Mouse (Mus musculus) heart, embryonic 13.5 days (tissue): ENCODE measurements around the gene Il4. TPM values are rescaled to one million over a fixed set of nuclear protein-coding genes. Genes with fewer than 3 reads are reported as not detected.

Experiments used
- ATAC-seq: fragments of 200-750 bp; cut with Nextera tagmentation; 2 replicates; pipeline ENCODE4 v1.8.0; 2017; ENCODE audit warnings: moderate TSS enrichment; ENCODE audit not compliant: insufficient number of reproducible peaks, low FRiP score, low TSS enrichment; ENCODE audit errors: extremely low read depth
- H3K27ac ChIP-seq: fragments of 300-500 bp; sonication (generic); replicated peaks from 2 replicates; pipeline ENCODE4 v1.5.1; 2015; ENCODE audit warnings: moderate library complexity, mild to moderate bottlenecking, inconsistent platforms
- H3K27me3 ChIP-seq: fragments of 300-500 bp; sonication (generic); replicated peaks from 2 replicates; pipeline ENCODE4 v1.6.1; 2015; ENCODE audit warnings: mild to moderate bottlenecking, inconsistent platforms
- H3K36me3 ChIP-seq: fragments of 300-500 bp; sonication (generic); 2 replicates; pipeline ENCODE4 v1.6.1; 2015; ENCODE audit warnings: mild to moderate bottlenecking, inconsistent platforms
- H3K4me1 ChIP-seq: fragments of 300-500 bp; sonication (generic); 2 replicates; pipeline ENCODE4 v1.6.1; 2015; ENCODE audit warnings: inconsistent platforms
- H3K4me2 ChIP-seq: fragments of 300-500 bp; sonication (generic); 2 replicates; pipeline ENCODE4 v1.6.1; 2015; ENCODE audit warnings: inconsistent platforms, mild to moderate bottlenecking, moderate library complexity
- H3K4me3 ChIP-seq: fragments of 300-500 bp; sonication (generic); 2 replicates; pipeline ENCODE4 v1.5.1; 2015; ENCODE audit warnings: moderate library complexity, mild to moderate bottlenecking, inconsistent platforms
- H3K9ac ChIP-seq: fragments of 300-500 bp; sonication (generic); 2 replicates; pipeline ENCODE4 v1.6.1; 2015; ENCODE audit warnings: inconsistent platforms, mild to moderate bottlenecking, moderate library complexity
- H3K9me3 ChIP-seq: fragments of 300-500 bp; sonication (generic); 2 replicates; pipeline ENCODE4 v1.6.1; 2016; ENCODE audit warnings: inconsistent platforms
- WGBS: fragments of 180-500 bp; shearing (Covaris S2); methylation state at CpG from one replicate; pipeline ENCODE4 v1.1.7; 2015; ENCODE audit warnings: mixed read lengths; 5-methylcytosine and 5-hydroxymethylcytosine counted together
- polyA plus RNA-seq: library from polyadenylated mRNA; unstranded; fragments of >200 nt; fragmentation: Nextera tagmentation; extraction: Ambion mirVana; gene quantifications from 2 replicates; pipeline ENCODE4 v1.2.1, GENCODE M21; 2015

Il4 gene
- polyA plus RNA-seq, 1 experiment from 2014 or later, result 0.40 TPM

DNA sequence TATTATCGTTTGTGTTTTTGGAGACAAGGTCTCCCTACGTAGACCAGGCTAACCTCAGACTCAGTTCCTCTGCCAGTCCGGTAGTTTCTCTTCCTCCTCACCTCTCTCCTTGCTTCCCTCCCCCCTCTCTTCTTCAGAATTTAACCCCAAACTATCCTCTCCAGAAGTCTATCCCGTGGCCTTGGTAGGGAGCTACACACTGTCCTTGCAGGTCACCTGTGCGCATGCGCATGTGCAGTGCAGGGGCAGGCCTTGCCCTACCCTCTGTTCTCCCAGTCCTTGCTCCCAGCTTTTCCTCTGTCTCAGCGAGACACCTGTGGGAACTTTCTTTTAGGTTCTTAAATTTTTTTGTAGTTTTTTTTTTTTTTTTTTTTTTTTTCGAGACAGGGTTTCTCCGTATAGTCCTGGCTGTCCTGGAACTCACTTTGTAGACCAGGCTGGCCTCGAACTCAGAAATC, 19.4 kb upstream of the Il4 start:
- no peak overlapping the region for H3K4me3 ChIP-seq
- H3K4me2 ChIP-seq, result no peak overlapping the region
- H3K4me1 ChIP-seq, result peaks cover 20% of the 10 kb centered on the region
- WGBS, result 75% methylated on average over 10 of the region's 10 CpGs
- no peaks in the 10 kb centered on the region for H3K36me3 ChIP-seq
- ATAC-seq, result no peak
- H3K27me3 ChIP-seq, result peaks cover 42% of the 10 kb centered on the region
- no peak overlapping the region for H3K9ac ChIP-seq
- H3K9me3 ChIP-seq, result no peaks in the 10 kb centered on the region
- H3K27ac ChIP-seq, result no peak overlapping the region

DNA sequence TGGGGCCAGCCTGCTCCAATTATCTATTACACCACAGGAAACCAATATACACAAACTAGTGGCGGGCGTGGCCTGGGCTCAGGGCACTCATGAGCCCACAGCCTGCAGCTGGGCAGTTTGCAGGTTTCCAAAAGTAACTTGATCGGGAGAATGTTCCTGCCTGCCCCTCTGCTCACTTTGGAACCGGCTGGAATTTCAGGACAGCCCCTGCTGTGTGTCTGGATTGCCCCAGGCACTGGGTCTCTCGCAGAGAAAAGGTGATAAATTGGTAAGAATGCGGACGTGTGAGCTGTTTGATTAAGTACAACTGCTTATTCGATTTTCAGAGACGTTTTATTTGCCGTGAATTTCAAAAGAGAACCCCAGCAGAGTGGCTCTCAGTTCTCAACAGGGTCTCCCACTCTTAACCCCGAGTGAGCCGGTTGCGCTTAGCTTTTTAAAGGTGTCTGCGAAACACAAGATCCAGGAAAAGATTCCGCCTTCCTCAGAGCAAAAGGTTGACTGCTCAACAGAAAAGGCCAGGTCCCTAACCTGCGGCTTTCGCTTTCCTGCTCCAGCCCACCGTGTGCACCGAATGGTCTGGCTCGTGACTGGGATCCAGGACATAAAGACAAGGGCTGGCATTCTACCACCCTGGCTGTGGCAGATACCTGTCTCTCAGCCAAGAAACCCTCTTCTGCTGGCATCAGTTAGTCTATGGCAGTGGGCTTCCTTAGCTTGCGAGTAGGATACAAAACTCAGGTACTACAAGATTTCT, 18.8 kb upstream of the Il4 start:
- WGBS, result 19% methylated on average over 21 of the region's 21 CpGs
- peak overlapping the region; percentile 13; the same call in 1 of the 2 replicates for H3K4me3 ChIP-seq

DNA sequence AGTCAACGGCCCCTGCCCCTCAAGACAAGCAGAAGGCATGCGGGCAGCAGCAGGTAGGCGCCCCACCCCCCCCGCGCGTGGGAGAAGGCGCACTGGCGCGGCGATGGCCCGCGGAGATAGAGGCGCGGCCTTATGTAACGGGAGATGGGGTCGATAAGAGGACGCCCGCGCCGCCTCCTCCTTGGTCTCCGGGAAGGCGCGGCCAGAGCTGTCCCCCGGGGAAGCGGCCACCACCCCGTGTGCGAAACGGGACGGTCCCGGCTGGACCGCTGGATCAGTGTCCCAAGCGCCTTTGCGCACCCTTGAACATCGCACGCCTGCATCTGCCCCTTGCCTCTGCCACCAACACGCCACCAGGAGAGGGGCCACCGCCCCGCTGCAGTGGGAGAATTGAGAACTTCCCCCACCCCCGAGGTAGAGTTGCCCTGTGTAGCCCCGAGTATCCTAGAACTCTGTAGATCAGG, 17.7 kb upstream of the Il4 start:
- Histone ChIP-seq H3K36me3 (no peaks in the 10 kb centered on the region), H3K27ac (no peak overlapping the region), H3K4me3 (peak overlapping the region; percentile 50), H3K4me1 (peaks cover 18% of the 10 kb centered on the region), H3K4me2 (peak overlapping the region; percentile 80), H3K27me3 (peaks cover 42% of the 10 kb centered on the region), H3K9me3 (no peaks in the 10 kb centered on the region), H3K9ac (peak overlapping the region; percentile 76)
- no peak for ATAC-seq
- WGBS, result 1% methylated on average over 40 of the region's 40 CpGs

More for the DNA sequence above, 18.8 kb upstream of the Il4 start:
- Histone ChIP-seq H3K4me2 (peak overlapping the region; percentile 45), H3K9ac (no peak overlapping the region), H3K4me1 (peaks cover 18% of the 10 kb centered on the region), H3K9me3 (no peaks in the 10 kb centered on the region), H3K27me3 (peaks cover 42% of the 10 kb centered on the region), H3K27ac (no peak overlapping the region), H3K36me3 (no peaks in the 10 kb centered on the region)
- ATAC-seq, result no peak

DNA sequence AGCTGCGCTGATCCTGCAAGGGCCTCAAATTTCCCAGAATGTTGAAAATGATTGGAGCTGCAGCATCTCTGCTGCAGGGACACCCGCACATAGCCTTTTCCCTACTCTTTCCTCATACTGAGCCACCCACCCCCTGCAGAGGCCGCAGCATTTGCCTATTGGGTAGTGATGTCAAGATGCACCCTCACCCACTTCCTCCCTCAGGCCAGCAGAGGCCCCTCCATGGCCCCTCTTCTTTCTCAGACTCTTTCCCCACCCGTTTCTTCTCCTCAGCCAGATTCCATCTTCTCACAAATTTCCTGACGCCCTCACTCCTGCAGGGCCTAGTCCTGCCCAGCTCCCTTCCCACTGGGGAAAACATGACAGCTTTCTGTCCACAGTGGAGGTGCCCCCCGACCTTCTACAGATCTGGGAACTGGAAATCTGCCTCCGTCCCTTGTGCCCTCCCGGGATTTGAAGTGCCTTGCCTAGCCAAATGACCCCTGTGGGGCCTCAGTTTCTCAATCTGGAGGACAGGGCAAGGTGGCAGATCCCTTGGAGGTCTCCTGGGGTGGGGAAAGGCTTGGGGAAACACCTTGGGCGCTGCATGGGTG, 17.2 kb upstream of the Il4 start:
- H3K9me3 ChIP-seq, result no peaks in the 10 kb centered on the region
- H3K9ac ChIP-seq, result peak overlapping the region; percentile 76
- WGBS, result 35% methylated on average over 9 of the region's 9 CpGs
- no peaks in the 10 kb centered on the region for H3K36me3 ChIP-seq
- ATAC-seq, result no peak
- H3K4me1 ChIP-seq, result peaks cover 18% of the 10 kb centered on the region
- H3K27me3 ChIP-seq, result peaks cover 42% of the 10 kb centered on the region
- H3K4me2 ChIP-seq, result peak overlapping the region; percentile 80
- no peak overlapping the region for H3K27ac ChIP-seq
- peak overlapping the region; percentile 50 for H3K4me3 ChIP-seq

DNA sequence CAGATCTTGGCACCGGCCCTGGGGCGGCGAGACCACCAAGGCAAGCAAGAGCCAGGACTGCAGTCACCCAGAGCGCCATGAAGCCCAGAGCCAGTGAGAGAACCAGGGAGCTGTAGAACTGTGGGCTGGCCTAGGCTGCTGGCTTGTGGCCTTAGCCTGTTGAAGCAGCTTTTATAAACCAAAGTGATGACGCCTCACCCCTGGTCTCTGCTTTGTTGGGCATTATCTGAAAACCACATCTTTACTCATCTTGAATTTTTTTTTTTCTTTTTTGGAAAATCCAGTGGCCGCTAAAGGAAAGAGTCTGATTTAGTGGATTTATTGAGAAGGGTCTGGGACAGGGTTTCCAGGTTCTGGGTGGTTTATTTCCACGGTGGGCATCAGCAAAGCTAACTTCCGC, 16.1 kb upstream of the Il4 start, which contains the start of gene Il13:
TSS of gene Il13 (minus strand) at position 147 of the 400 bp plus-strand sequence.
- no peak within 1 kb of the TSS for H3K9ac ChIP-seq
- H3K4me2 ChIP-seq, result no peak within 1 kb of the TSS
- ATAC-seq, result no peak
- peaks cover 42% of the 10 kb centered on the region for H3K27me3 ChIP-seq
- H3K4me1 ChIP-seq, result peaks cover 18% of the 10 kb centered on the region
- H3K4me3 ChIP-seq, result no peak within 1 kb of the TSS
- H3K27ac ChIP-seq, result no peak within 1 kb of the TSS
- 83% methylated on average over 8 of the region's 8 CpGs for WGBS
- no peaks in the 10 kb centered on the region for H3K9me3 ChIP-seq
- H3K36me3 ChIP-seq, result no peaks in the 10 kb centered on the region

GRCm38 (mm10) chr11:53633644-53634043, 15.2 kb upstream of the Il4 start:
- peaks cover 18% of the 10 kb centered on the region for H3K4me1 ChIP-seq
- ATAC-seq, result no peak
- H3K4me2 ChIP-seq, result no peak overlapping the region
- no peaks in the 10 kb centered on the region for H3K36me3 ChIP-seq
- no peak overlapping the region for H3K27ac ChIP-seq
- no peaks in the 10 kb centered on the region for H3K9me3 ChIP-seq
- peaks cover 39% of the 10 kb centered on the region for H3K27me3 ChIP-seq
- 77% methylated on average over 7 of the region's 7 CpGs for WGBS
- H3K9ac ChIP-seq, result no peak overlapping the region
- no peak overlapping the region for H3K4me3 ChIP-seq

DNA sequence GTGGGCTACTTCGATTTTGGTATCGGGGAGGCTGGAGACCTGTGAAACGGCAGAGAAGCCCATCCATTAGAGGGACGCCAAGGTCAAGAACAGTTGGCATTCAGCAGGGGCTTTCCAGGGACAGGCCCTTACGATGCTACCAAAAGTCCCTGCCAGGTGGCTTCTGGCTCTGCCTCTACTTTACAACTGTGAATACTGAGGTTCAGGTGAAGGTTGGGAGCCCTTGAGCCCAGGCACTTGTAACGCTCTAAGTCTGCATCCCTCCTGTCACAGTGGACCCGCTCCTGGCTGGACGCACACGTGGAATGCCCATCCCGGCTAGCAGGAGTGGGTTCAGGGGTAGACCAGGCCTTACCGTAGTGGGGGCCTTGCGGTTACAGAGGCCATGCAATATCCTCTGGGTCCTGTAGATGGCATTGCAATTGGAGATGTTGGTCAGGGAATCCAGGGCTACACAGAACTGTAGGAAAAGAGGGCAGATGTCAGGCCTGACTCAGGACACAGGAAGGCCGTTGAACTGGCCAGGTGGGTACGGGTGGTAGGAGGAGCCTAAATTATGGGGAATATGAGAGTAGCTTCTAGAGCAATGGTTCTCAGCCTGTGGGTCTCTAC, 13.8 kb upstream of the Il4 start:
- ATAC-seq, result no peak
- H3K4me1 ChIP-seq, result peaks cover 19% of the 10 kb centered on the region
- WGBS, result 72% methylated on average over 14 of the region's 14 CpGs
- peaks cover 31% of the 10 kb centered on the region for H3K27me3 ChIP-seq
- H3K27ac ChIP-seq, result no peak overlapping the region
- H3K4me3 ChIP-seq, result no peak overlapping the region
- H3K9ac ChIP-seq, result no peak overlapping the region
- no peak overlapping the region for H3K4me2 ChIP-seq
- no peaks in the 10 kb centered on the region for H3K9me3 ChIP-seq
- no peaks in the 10 kb centered on the region for H3K36me3 ChIP-seq

DNA sequence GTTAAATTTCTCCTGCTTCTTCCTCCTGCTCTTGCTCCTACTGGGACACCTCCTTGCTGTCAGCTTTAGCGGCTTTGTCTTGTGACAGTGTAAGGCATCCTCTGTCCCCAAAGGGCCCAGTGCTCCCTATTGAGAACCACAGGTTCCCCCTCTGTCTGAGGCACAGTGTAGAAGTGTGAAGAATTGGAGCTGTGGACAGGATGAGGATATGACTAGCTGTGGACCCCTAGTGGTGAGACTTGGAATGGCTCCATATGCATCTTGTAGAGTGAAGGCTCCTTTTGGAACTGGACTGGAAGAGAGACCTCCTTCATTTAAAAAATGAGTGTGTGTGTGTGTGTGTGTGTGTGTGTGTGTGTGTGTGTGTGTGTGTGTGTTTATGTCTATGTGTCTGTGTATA, 9.4 kb upstream of the Il4 start:
- Histone ChIP-seq H3K27me3 (0 out of 2 replicates have a peak, but pooled peaks cover 5% of the 10 kb centered on the region), H3K9me3 (no peaks in the 10 kb centered on the region), H3K4me1 (peaks cover 13% of the 10 kb centered on the region), H3K27ac (no peak overlapping the region), H3K4me2 (no peak overlapping the region), H3K4me3 (no peak overlapping the region), H3K36me3 (no peaks in the 10 kb centered on the region), H3K9ac (no peak overlapping the region)
- no peak for ATAC-seq
- WGBS, result 15% methylated on average over 1 of the region's 1 CpGs

DNA sequence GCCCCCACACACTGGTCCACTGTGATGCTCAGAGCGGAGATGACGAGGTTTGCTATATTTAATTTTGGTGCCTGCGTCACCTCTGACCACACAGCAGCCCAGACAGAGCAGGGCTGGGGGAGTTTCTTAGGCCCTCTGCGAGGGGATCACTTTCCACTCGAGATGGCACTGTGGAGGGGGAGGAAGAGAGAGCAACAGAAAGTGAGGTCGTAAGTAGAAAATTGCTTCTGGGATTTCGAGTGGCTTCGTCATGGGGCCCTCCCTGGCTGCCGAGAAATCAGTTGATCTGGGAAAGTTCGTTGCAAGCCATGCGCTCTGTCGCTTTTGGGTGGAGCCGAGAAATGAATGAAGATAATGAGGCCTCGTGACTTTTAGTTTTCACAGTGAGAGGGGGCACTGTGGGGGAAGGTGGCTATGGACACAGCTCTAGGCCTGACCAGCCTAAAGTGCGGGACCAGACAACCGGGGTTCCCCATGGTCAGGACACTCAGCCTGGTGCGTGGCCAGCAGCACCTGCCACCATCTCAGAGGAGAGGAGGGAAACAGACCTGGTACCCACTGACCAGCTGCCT, 8.4 kb upstream of the Il4 start:
- 0 out of 2 replicates have a peak overlapping the region, but pooled peaks have one; percentile 25 for H3K9ac ChIP-seq
- peaks cover 13% of the 10 kb centered on the region for H3K4me1 ChIP-seq
- H3K4me3 ChIP-seq, result no peak overlapping the region
- ATAC-seq, result no peak
- no peaks in the 10 kb centered on the region for H3K9me3 ChIP-seq
- H3K4me2 ChIP-seq, result no peak overlapping the region
- no peaks in the 10 kb centered on the region for H3K36me3 ChIP-seq
- no peak overlapping the region for H3K27ac ChIP-seq
- 47% methylated on average over 17 of the region's 17 CpGs for WGBS
- H3K27me3 ChIP-seq, result 0 out of 2 replicates have a peak, but pooled peaks cover 5% of the 10 kb centered on the region

DNA sequence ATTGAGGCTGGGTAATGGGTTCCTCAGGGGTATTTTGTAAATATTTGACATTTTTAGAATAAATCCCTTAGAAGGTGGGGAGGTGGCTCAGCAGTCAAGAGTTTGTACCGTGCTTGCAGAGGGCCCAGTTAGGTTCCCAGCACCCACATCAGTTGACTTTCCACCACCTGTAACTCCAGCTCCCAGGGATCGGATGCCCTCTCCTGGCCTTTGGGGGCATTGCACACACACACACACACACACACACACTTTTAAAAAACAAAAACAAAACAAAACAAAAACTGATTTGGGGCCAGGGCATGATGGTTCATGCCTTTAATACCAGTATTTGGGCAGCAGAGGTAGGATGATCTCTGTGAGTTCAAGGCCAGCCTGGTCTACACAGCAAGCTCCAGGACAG, 5.7 kb upstream of the Il4 start:
- Histone ChIP-seq H3K27me3 (0 out of 2 replicates have a peak, but pooled peaks cover 5% of the 10 kb centered on the region), H3K36me3 (no peaks in the 10 kb centered on the region), H3K9ac (no peak overlapping the region), H3K4me2 (no peak overlapping the region), H3K4me3 (no peak overlapping the region), H3K9me3 (no peaks in the 10 kb centered on the region), H3K27ac (no peak overlapping the region), H3K4me1 (peaks cover 18% of the 10 kb centered on the region)
- WGBS, result 88% methylated on average over 2 of the region's 2 CpGs
- no peak for ATAC-seq

GRCm38 (mm10) chr11:53623573-53623972, 5.1 kb upstream of the Il4 start:
- no peak overlapping the region for H3K4me2 ChIP-seq
- no peak overlapping the region for H3K9ac ChIP-seq
- no peak for ATAC-seq
- H3K36me3 ChIP-seq, result no peaks in the 10 kb centered on the region
- H3K9me3 ChIP-seq, result no peaks in the 10 kb centered on the region
- H3K27me3 ChIP-seq, result 0 out of 2 replicates have a peak, but pooled peaks cover 5% of the 10 kb centered on the region
- H3K4me1 ChIP-seq, result peaks cover 18% of the 10 kb centered on the region
- H3K4me3 ChIP-seq, result no peak overlapping the region
- WGBS, result 76% methylated on average over 9 of the region's 9 CpGs
- H3K27ac ChIP-seq, result no peak overlapping the region
